Mouse (Mus musculus) ES-CJ7 (cell line): Measurements from ENCODE around the gene Lypd6b.

Source experiments
- DNase-seq: peaks from one replicate; pipeline ENCODE4 v3.0.0; 2011; ENCODE audit warnings: low read depth, low spot score

The Lypd6b gene

GRCm38 (mm10) chr2:49938246-49938645 is 150.8 kb downstream of the Lypd6b start:
- DNase-seq: no peak

DNA sequence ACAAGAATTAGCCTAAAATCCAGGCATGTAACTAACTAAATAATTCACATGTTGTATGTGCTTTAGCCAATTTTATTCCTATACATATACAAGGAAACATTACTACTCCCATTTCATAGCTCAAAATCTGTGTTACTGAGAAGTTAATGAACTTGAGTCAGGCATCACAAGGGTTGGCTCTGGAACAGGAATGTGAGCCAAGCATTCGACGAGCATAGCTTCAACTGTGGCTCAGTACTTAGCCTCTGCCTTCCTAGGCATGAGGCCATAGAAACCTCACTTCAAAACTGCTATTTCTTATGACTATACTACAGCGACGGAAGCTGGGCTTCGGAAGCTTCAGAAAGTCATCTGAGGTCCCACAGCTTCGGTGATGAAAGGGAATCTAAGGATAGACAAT is 152.9 kb downstream of the Lypd6b start:
- DNase-seq: no peak

DNA sequence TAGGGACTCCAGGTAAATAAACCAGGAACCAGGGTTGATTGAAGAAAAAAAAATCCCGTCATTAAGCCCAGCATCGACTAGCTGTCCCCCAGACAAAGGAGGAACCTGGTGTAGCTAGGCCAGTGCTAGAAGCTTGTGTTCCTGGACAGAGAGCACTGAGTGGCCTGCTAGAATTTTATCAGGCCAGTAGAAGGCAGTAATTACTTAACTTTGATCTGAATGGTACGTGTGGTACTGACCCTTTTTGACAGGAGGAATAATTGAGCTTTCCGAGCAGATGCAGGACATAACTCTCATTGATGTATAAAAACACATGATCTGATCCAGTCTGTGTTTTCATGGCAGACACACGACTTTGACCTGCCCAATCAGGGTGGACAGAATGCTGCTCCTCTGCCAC is 154.6 kb downstream of the Lypd6b start:
- no peak for DNase-seq

DNA sequence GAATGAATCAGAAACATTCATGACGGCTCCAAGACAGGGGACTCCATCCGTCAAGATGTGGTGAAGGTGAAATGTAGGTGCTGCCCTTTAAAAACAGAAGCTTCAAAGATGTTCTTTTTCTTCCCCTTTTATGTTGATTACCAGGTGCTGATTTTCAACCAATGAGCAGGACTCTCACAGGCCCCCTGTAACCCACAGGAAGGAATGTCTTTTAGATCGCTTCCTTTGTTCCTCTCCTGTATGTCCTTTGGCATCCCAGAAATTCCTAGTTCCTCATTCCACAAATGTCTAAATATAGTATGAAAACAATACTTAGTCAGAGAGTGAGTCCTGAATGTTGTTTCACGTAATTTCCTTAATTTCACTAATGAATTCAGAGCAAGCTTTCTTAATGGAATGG is 164.2 kb downstream of the Lypd6b start:
- no peak for DNase-seq

DNA sequence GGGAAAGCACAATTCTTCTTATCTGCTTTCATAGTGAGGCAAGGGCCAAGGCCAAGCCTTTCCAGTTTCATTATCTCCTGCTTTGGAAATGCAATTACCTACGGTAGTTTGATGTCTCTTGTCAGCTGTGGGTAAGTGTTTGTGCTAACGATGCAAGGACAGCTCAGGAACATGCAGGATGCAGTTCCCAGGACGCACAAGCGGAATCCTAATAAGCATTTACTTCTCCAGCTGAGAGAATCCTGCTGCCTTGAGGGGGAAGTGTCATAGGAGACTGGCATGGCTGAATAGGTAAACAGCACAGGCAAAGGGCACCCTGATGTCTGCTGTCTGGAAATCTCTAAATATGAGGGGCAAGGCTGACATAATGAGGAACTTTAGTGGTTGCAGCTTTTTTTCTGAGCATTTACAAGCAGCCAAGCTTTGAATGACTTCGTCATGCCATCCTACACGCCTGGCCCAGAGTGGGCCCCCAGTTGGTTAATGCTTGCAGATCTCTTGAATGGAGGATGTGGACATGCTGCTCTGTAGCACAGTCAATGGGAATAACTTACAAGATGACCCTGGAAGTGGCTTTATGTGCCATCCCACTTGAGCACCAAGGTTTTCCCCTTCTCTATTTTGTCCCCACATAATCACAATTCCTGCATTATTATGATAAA is 165.3 kb downstream of the Lypd6b start:
- no peak for DNase-seq

GRCm38 (mm10) chr2:49957449-49957848 is 170.0 kb downstream of the Lypd6b start:
- DNase-seq: no peak

- DNase-seq: no peak
Measured at GRCm38 (mm10) chr2:49961991-49962390, 174.5 kb downstream of the Lypd6b start.

- no peak for DNase-seq
Measured at GRCm38 (mm10) chr2:49964899-49965298, 177.4 kb downstream of the Lypd6b start.

DNA sequence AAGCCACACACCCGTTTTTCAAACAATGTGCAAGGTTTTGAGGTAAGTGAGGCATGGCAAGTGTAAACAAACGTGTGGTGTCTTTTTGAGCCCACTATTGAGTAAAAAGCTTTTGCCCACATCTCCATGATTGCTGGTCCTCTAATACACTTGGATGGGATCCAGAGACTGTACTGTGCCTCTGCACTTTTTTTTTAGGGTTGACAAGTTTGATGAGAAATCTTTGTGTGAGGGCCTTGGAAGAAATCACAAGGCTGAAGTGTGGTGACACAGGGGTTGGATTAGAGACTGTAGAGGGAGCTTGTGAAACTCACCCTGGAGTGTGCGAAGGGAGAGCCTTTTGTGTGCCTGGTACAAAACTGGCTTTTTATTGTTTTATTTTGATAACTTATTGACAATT is 180.3 kb downstream of the Lypd6b start:
- no peak for DNase-seq

DNA sequence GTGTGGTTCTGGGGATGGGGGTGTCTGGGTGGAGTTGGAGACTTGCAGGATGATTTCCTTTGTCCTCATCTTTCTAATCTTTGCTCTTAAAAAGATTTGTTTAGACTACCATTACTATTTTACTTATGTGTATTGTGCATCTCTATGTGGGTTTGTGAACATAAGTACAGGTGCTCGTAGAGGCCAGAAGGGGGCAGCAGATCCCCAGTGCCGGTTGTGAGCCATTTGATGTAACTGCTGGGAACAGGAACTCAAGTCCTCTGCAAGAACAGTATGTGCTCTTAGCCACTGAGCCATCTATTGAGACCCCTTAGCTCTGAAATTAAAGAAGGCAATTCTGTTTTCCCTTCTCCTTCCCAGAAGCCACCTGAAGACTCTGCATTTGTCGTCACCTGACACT is 183.5 kb downstream of the Lypd6b start:
- peak; percentile 64 for DNase-seq

DNA sequence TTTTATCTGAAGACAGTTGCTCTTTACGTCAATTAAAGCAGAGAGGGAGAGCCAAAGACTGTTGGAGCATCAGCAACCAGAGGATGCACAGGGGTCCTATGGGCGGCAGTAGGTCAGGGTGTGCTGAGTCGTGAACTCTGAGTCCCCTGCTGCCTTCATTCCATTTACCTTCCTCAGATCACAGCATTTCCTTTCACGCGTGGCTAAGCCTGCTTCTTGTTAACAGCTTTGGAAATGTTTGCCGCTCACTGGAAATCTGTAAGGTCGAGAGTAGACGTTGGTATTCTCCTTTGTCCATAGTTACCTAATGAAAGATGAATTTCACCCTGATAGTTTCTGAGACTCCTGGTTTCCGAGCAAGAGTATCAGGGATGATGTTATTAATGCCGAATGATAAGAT is 191.1 kb downstream of the Lypd6b start:
- no peak for DNase-seq

DNA sequence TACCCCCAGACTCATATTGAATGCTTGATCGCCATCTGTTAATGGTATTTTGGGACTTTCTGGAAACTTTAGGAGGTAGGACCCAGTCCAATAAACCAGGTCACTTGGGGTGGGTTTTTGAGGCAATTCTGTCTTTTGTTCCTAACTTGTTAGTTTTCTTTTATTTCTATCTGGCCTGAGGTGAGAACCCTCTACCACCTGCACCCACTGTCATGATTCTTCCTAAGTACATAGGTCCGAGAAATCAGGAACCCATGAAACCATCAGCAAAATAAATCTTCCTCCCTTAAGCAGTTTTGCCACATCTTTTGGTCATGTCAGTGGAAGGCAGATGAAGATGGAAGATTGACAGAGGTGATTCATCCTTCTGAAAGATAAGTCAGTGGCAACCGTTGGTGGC is 192.5 kb downstream of the Lypd6b start:
- no peak for DNase-seq

DNA sequence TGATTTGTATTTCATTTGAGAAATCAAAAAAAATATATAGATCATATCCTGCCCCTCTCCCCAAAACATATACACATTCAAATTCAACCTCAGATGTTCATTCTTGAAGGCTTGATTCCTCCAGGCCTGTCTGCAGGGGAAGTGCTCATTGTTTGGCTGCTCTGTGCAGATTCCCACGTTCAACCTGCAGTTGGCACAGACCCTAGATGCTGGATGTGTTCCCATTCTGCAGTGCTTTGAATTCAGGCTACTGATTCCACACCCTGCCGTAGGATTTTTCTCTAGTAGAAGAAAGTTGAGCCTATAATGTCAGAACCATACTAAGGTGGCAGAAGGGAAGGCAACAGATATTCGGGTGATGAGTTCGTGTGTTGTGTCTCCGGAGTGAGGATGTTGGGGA is 195.5 kb downstream of the Lypd6b start:
- no peak for DNase-seq

- no peak for DNase-seq
Measured at GRCm38 (mm10) chr2:49984780-49985179, 197.3 kb downstream of the Lypd6b start.

- DNase-seq: no peak
Measured at GRCm38 (mm10) chr2:49995841-49996240, 208.4 kb downstream of the Lypd6b start.

DNA sequence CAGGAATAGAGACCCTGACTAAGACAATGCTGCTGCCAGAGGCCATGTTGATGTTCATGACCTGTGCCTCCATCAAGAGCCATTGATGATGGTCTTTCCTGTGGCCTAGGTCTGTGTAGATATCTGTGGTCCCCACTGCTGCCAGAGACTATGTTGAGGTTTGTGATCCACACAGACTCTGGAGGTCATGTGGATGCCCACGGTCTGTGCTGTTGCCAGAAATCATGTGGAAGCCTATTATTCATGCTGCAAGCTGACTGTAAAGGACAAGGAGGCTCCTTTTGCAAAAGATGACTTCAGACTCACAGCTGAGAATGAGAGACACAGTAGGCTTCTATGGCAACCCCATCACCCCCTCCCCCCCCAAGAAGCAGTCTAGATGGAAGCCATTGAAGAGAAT is 209.7 kb downstream of the Lypd6b start:
- DNase-seq: no peak
